Mouse (Mus musculus): ENCODE measurements at regions not wholly inside any gene's neighbourhood (a gene's known extent, or its start where the extent isn't known, plus 50 kb on each side); places are given as distances from the start of the nearest gene placed in this dataset.

DNA sequence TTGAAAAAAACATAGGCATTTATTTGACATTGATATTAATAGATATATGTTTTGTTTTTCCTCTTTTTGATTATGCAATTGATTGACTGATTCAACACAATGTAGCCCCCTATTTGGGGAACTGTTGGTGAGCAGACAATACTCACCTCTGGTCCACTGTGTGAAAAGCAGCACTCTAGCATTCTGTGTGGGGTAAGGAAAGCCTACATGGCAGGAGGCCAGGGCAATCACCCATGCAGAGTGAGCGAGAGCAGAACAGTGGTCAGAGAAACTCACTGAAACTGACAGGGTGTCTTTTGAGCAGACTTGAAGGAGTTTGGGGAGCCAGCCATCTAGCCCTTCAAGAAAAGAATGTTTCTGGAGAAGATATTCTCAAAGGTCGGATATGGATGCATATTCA is 73.2 kb upstream of the Azi2 start:
- no peak for ATAC-seq (replicated peaks; ENCODE audit: poor library complexity)

GRCm38 (mm10) chr9:117966326-117966989 is 73.8 kb upstream of the Azi2 start:
- ATAC-seq (replicated peaks; ENCODE audit: poor library complexity): peak; percentile 76

- no peak for ATAC-seq (replicated peaks; ENCODE audit: poor library complexity)
Measured at GRCm38 (mm10) chr9:117962088-117963030, 77.9 kb upstream of the Azi2 start.

GRCm38 (mm10) chr9:117959845-117960244 is 80.5 kb upstream of the Azi2 start:
- 0 out of 2 replicates have a peak, but pooled peaks have one; percentile 26 for ATAC-seq (replicated peaks; ENCODE audit: poor library complexity)

GRCm38 (mm10) chr9:117957195-117957594 is 83.1 kb upstream of the Azi2 start:
- no peak for ATAC-seq (replicated peaks; ENCODE audit: poor library complexity)

GRCm38 (mm10) chr9:117956691-117957090 is 83.6 kb upstream of the Azi2 start:
- ATAC-seq (replicated peaks; ENCODE audit: poor library complexity): no peak

GRCm38 (mm10) chr9:117927466-117927847 is 112.8 kb upstream of the Azi2 start:
- ATAC-seq (replicated peaks; ENCODE audit: poor library complexity): peak; percentile 74

DNA sequence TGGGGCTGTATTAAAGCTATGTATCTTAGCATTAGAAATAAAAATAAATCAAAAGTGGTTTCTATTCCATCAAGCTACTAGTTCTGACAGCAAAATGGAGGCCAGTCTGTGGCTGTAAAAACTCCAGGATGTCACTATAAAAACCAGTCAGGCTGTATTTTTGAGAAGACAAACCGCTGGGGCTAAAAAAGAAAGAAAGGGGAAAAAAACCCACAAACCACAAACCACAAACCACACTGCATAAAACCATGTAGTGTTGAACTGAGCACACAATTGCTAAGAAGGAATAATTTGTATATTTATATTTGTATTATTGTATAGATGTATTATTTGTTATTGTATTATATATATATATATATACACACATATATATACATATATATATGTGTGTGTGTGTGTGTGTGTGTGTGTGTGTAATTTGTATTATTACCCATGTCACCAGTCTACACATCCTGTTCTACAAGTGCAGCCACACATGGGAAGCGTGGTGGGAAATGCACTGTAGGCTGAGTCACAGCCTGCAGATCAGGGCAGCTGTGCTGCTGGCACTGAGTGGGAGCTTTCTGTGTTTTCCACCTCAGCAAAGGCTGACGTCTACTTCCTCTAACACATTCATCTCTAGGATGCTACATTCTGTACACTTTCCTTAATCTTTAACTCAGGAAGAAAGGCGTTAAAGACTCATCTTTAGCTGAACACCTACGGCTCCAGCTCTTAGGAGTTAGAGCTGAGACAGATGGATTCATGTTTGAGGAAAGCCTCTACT is 113.4 kb upstream of the Azi2 start:
- peak; percentile 77 for ATAC-seq (replicated peaks; ENCODE audit: poor library complexity)

- peak; percentile 58 for ATAC-seq (replicated peaks; ENCODE audit: poor library complexity)
Measured at GRCm38 (mm10) chr9:117922992-117923391, 117.3 kb upstream of the Azi2 start.

GRCm38 (mm10) chr9:117907895-117908424 is 132.3 kb upstream of the Azi2 start:
- no peak for ATAC-seq (replicated peaks; ENCODE audit: poor library complexity)

GRCm38 (mm10) chr9:117905045-117905747 is 135.1 kb upstream of the Azi2 start:
- ATAC-seq (replicated peaks; ENCODE audit: poor library complexity): no peak

- no peak for ATAC-seq (replicated peaks; ENCODE audit: poor library complexity)
Measured at GRCm38 (mm10) chr9:117904621-117905020, 135.7 kb upstream of the Azi2 start.

- ATAC-seq (replicated peaks; ENCODE audit: poor library complexity): peak; percentile 76
Measured at GRCm38 (mm10) chr9:117903025-117903424, 137.3 kb upstream of the Azi2 start.

GRCm38 (mm10) chr9:117902239-117902939 is 137.9 kb upstream of the Azi2 start:
- ATAC-seq (replicated peaks; ENCODE audit: poor library complexity): peak; percentile 82

- no peak for ATAC-seq (replicated peaks; ENCODE audit: poor library complexity)
Measured at GRCm38 (mm10) chr9:117900631-117901030, 139.7 kb upstream of the Azi2 start.

GRCm38 (mm10) chr9:117896517-117896916 is 143.8 kb upstream of the Azi2 start:
- peak; percentile 69 for ATAC-seq (replicated peaks; ENCODE audit: poor library complexity)

DNA sequence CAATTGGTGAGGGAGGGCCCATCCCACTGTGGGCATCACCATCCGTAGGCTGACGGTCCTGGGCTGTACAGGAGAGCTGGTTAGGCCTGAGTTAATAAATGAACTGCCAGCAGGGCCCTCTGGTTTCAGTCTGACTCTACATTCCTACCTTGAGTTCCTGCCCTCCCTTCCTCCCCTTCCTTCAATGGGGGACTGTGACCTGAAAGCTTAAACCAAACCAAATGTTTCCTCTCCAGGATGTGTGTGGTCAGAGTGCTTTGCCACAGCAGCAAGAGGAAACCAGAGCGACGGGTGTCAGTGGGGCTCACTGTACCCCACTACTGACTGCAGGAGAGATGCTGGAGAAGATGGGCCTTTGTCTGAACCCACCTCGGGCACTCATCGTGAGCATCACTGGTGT is 147.7 kb upstream of the Azi2 start:
- peak; percentile 74 for ATAC-seq (replicated peaks; ENCODE audit: poor library complexity)

- ATAC-seq (replicated peaks; ENCODE audit: poor library complexity): no peak
Measured at GRCm38 (mm10) chr9:117873172-117873571, 167.1 kb upstream of the Azi2 start.

- peak; percentile 59 for ATAC-seq (replicated peaks; ENCODE audit: poor library complexity)
Measured at GRCm38 (mm10) chr9:117872387-117873081, 167.8 kb upstream of the Azi2 start.

Measured in megakaryocyte progenitor cell, adult 5-6 weeks (primary cell).